Mouse (Mus musculus) activated CD4-positive, CD25-positive, alpha-beta regulatory T cell, adult 4 months (primary cell): ENCODE measurements at regions not wholly inside any gene's neighbourhood (a gene's known extent, or its start where the extent isn't known, plus 50 kb on each side); places are given as distances from the start of the nearest gene placed in this dataset.
"Not testable (repeated sequence)": the region's sequence is repeated elsewhere in the genome, so short reads cannot be mapped to it uniquely, and the experiment has no call there.

Source experiments
- ATAC-seq: one replicate; pipeline ENCODE4 v1.8.0; 2017

- no peak for ATAC-seq
Measured at GRCm38 (mm10) chr2:21976831-21977230, 250.5 kb upstream of the Myo3a start.

GRCm38 (mm10) chr2:21980177-21980576, 247.1 kb upstream of the Myo3a start:
- ATAC-seq = no peak

- no peak for ATAC-seq
Measured at GRCm38 (mm10) chr2:22024438-22024837, 202.9 kb upstream of the Myo3a start.

GRCm38 (mm10) chr2:22026794-22027193, 200.5 kb upstream of the Myo3a start:
- no peak for ATAC-seq

GRCm38 (mm10) chr2:22028569-22028968, 198.7 kb upstream of the Myo3a start:
- no peak for ATAC-seq

- no peak for ATAC-seq
Measured at GRCm38 (mm10) chr2:22029022-22029803, 198.1 kb upstream of the Myo3a start.

GRCm38 (mm10) chr2:22029804-22030194, 197.5 kb upstream of the Myo3a start:
- no peak for ATAC-seq

- ATAC-seq = no peak
Measured at GRCm38 (mm10) chr2:22036841-22037240, 190.5 kb upstream of the Myo3a start.

GRCm38 (mm10) chr2:22038780-22039179, 188.5 kb upstream of the Myo3a start:
- ATAC-seq = no peak

- ATAC-seq = not testable (repeated sequence)
Measured at GRCm38 (mm10) chr2:22043937-22044336, 183.4 kb upstream of the Myo3a start.

GRCm38 (mm10) chr2:22044949-22045348, 182.4 kb upstream of the Myo3a start:
- no peak for ATAC-seq

- ATAC-seq = no peak
Measured at GRCm38 (mm10) chr2:22047465-22047864, 179.8 kb upstream of the Myo3a start.

GRCm38 (mm10) chr2:22066535-22066934, 160.8 kb upstream of the Myo3a start:
- no peak for ATAC-seq

GRCm38 (mm10) chr2:22096848-22097247, 130.5 kb upstream of the Myo3a start:
- ATAC-seq = no peak

GRCm38 (mm10) chr2:22105150-22105549, 122.2 kb upstream of the Myo3a start:
- no peak for ATAC-seq

GRCm38 (mm10) chr2:22149721-22150120, 77.6 kb upstream of the Myo3a start:
- no peak for ATAC-seq

GRCm38 (mm10) chr2:22156576-22156975, 70.7 kb upstream of the Myo3a start:
- ATAC-seq = no peak

GRCm38 (mm10) chr2:22165443-22165842, 61.9 kb upstream of the Myo3a start:
- ATAC-seq = no peak

- no peak for ATAC-seq
Measured at GRCm38 (mm10) chr2:22165919-22166318, 61.4 kb upstream of the Myo3a start.
